Mouse (Mus musculus): ENCODE data around the gene Prss41. TPM values are rescaled to one million over a fixed set of nuclear protein-coding genes. Genes with fewer than 3 reads are reported as not detected.

Gene Prss41
- 0.64 to 0.75 TPM (median 0.66 TPM) in 3 of 4 replicates, not detected in the other for total RNA-seq (2023)

GRCm38 (mm10) chr17:23843812-23844273, at the start of gene Prss41, which contains the start of gene Prss32:
Gene Prss41 (minus strand): TSS chr17:23844172.
Gene Prss32 (plus strand): TSS chr17:23843855.

GRCm38 (mm10) chr17:23880576-23880975, 36.6 kb upstream of the Prss41 start, which contains the start of the genes Dcpp1 and Dcpp2:
Gene Dcpp1 (plus strand): TSS chr17:23880876.
Gene Dcpp2 (plus strand): TSS chr17:23880880.

GRCm38 (mm10) chr17:23867756-23868155, 23.8 kb upstream of the Prss41 start, which contains the start of gene Prss21:
Gene Prss21 (plus strand): TSS chr17:23868056.

GRCm38 (mm10) chr17:23836006-23836575, 7.9 kb downstream of the Prss41 start, which contains the start of gene Prss33:
Gene Prss33 (minus strand): TSS chr17:23836056.

GRCm38 (mm10) chr17:23829064-23829619, 14.8 kb downstream of the Prss41 start, which contains the start of gene Elob:
Gene Elob (minus strand): TSS chr17:23829136.

GRCm38 (mm10) chr17:23790269-23791078, 53.5 kb downstream of the Prss41 start, which contains the start of gene Srrm2:
Gene Srrm2 (plus strand): TSS chr17:23790532.

Other genes with a start within 250 kb of the Prss41 start
- not detected in 4 replicates for gene Zfp13, start 244.7 kb downstream of the Prss41 start, total RNA-seq (2023)
- gene Zscan10, start 243.3 kb downstream of the Prss41 start, total RNA-seq (2023) = not detected in 4 replicates
- gene Mmp25, start 198.9 kb downstream of the Prss41 start, total RNA-seq (2023) = 0.12 to 0.16 TPM in 2 of 4 replicates, not detected in the others
- gene Bicdl2, start 183.7 kb downstream of the Prss41 start, total RNA-seq (2023) = 0.36 TPM in 1 of 4 replicates, not detected in the others
- 38.2 to 46.6 TPM (median 40.7 TPM) in 4 replicates for gene Hcfc1r1, start 170.6 kb downstream of the Prss41 start, total RNA-seq (2023)
- gene Thoc6, start 170.3 kb downstream of the Prss41 start, total RNA-seq (2023) = 23.1 to 32.2 TPM (median 25.4 TPM) in 4 replicates
- 14.4 to 18.6 TPM (median 16.4 TPM) in 4 replicates for gene Tnfrsf12a, start 166.7 kb downstream of the Prss41 start, total RNA-seq (2023)
- gene Cldn6, start 164.9 kb downstream of the Prss41 start, total RNA-seq (2023) = not detected in 4 replicates
- not detected in 4 replicates for gene Cldn9, start 160.1 kb downstream of the Prss41 start, total RNA-seq (2023)
- not detected in 4 replicates for gene 1520401A03Rik, start 121.4 kb downstream of the Prss41 start, total RNA-seq (2023)
- gene Pkmyt1, start 117.8 kb downstream of the Prss41 start, total RNA-seq (2023) = 35.2 to 41.8 TPM (median 38.7 TPM) in 4 replicates
- gene Paqr4, start 103.3 kb downstream of the Prss41 start, total RNA-seq (2023) = 0.52 to 2.1 TPM (median 1.5 TPM) in 4 replicates
- gene Kremen2, start 98.3 kb downstream of the Prss41 start, total RNA-seq (2023) = 0.37 TPM in 1 of 4 replicates, not detected in the others
- gene Flywch1, start 72.6 kb downstream of the Prss41 start, total RNA-seq (2023) = 26.3 to 31.2 TPM (median 27.9 TPM) in 4 replicates
- not detected in 4 replicates for gene Flywch2, start 58.1 kb downstream of the Prss41 start, total RNA-seq (2023)
- 1,370 to 1,448 TPM (median 1,386 TPM) in 4 replicates for gene Srrm2, start 53.6 kb downstream of the Prss41 start, total RNA-seq (2023)
- gene Elob, start 15.0 kb downstream of the Prss41 start, total RNA-seq (2023) = 153 to 167 TPM (median 160 TPM) in 4 replicates
- not detected in 4 replicates for gene Prss33, start 8.1 kb downstream of the Prss41 start, total RNA-seq (2023)
- not detected in 4 replicates for gene Prss32, start 317 bp downstream of the Prss41 start, total RNA-seq (2023)
- gene Prss21, start 23.9 kb upstream of the Prss41 start, total RNA-seq (2023) = not detected in 4 replicates
- not detected in 4 replicates for gene Dcpp1, start 36.7 kb upstream of the Prss41 start, total RNA-seq (2023)
- gene Dcpp2, start 36.7 kb upstream of the Prss41 start, total RNA-seq (2023) = not detected in 4 replicates
- not detected in 4 replicates for gene Dcpp3, start 73.3 kb upstream of the Prss41 start, total RNA-seq (2023)
- not detected in 4 replicates for gene Sbp, start 97.5 kb upstream of the Prss41 start, total RNA-seq (2023)
- gene Sbpl, start 111.1 kb upstream of the Prss41 start, total RNA-seq (2023) = not detected in 4 replicates
- not detected in 4 replicates for gene Prss30, start 136.4 kb upstream of the Prss41 start, total RNA-seq (2023)
- gene Prss22, start 153.9 kb upstream of the Prss41 start, total RNA-seq (2023) = not detected in 4 replicates
- gene Prss27, start 194.0 kb upstream of the Prss41 start, total RNA-seq (2023) = not detected in 4 replicates
- 29.6 to 31.8 TPM (median 29.9 TPM) in 4 replicates for gene Kctd5, start 229.3 kb upstream of the Prss41 start, total RNA-seq (2023)

All from B cell, adult 62 days (primary cell).